Mouse (Mus musculus): Measurements from ENCODE around the gene Gm38392. TPM values are rescaled to one million over a fixed set of nuclear protein-coding genes. Genes with fewer than 3 reads are reported as not detected.

The Gm38392 gene
- polyA plus RNA-seq, 1 experiment, result 0.22 TPM

GRCm38 (mm10) chr3:88220842-88221241 lies 66.2 kb downstream of the Gm38392 start:
- TF ChIP-seq CTCF (conservative IDR thresholded peaks at IDR 0.05; ENCODE audit: insufficient read depth, insufficient read length, low read depth, low read length) (peak; percentile 39; the same call in 1 of the 2 replicates), POLR2A (IDR thresholded peaks at IDR 0.05; ENCODE audit: low read depth, low read length) (no peak)
- Histone ChIP-seq H3K4me3 (ENCODE audit: insufficient read depth, low read depth, low read length) (no peak overlapping the region), H3K27me3 (replicated peaks; ENCODE audit: control insufficient read depth, insufficient read depth, low read length) (peaks cover 2% of the 10 kb centered on the region; the same call in 1 of the 2 replicates), H3K4me1 (ENCODE audit: control insufficient read depth, insufficient read depth, low read length) (no peaks in the 10 kb centered on the region), H3K36me3 (ENCODE audit: control insufficient read depth, insufficient read depth, low read length) (no peaks in the 10 kb centered on the region), H3K27ac (ENCODE audit: insufficient read depth, low read depth, low read length) (no peak overlapping the region)
- peak; percentile 64 for DNase-seq
- 2% methylated on average over 6 of the region's 6 CpGs for WGBS

- H3K27me3 ChIP-seq (replicated peaks; ENCODE audit: control insufficient read depth, insufficient read depth, low read length), result peaks cover 2% of the 10 kb centered on the region
- H3K27ac ChIP-seq (ENCODE audit: insufficient read depth, low read depth, low read length), result no peak overlapping the region
- H3K36me3 ChIP-seq (ENCODE audit: control insufficient read depth, insufficient read depth, low read length), result no peaks in the 10 kb centered on the region
- DNase-seq, result no peak
- TF ChIP-seq CTCF (conservative IDR thresholded peaks at IDR 0.05; ENCODE audit: insufficient read depth, insufficient read length, low read depth, low read length), result no peak
- TF ChIP-seq POLR2A (IDR thresholded peaks at IDR 0.05; ENCODE audit: low read depth, low read length), result no peak
- no peak overlapping the region for H3K4me3 ChIP-seq (ENCODE audit: insufficient read depth, low read depth, low read length)
- H3K4me1 ChIP-seq (ENCODE audit: control insufficient read depth, insufficient read depth, low read length), result no peaks in the 10 kb centered on the region
- WGBS, result 14% methylated on average over 9 of the region's 9 CpGs
Measured at GRCm38 (mm10) chr3:88219940-88220339, 67.1 kb downstream of the Gm38392 start.

GRCm38 (mm10) chr3:88217679-88218078 lies 69.3 kb downstream of the Gm38392 start:
- WGBS, result 26% methylated on average over 2 of the region's 2 CpGs
- TF ChIP-seq CTCF (conservative IDR thresholded peaks at IDR 0.05; ENCODE audit: insufficient read depth, insufficient read length, low read depth, low read length) (no peak), POLR2A (IDR thresholded peaks at IDR 0.05; ENCODE audit: low read depth, low read length) (no peak)
- Histone ChIP-seq H3K27me3 (replicated peaks; ENCODE audit: control insufficient read depth, insufficient read depth, low read length) (peaks cover 8% of the 10 kb centered on the region), H3K4me1 (ENCODE audit: control insufficient read depth, insufficient read depth, low read length) (no peaks in the 10 kb centered on the region), H3K4me3 (ENCODE audit: insufficient read depth, low read depth, low read length) (no peak overlapping the region), H3K36me3 (ENCODE audit: control insufficient read depth, insufficient read depth, low read length) (no peaks in the 10 kb centered on the region), H3K27ac (ENCODE audit: insufficient read depth, low read depth, low read length) (no peak overlapping the region)
- no peak for DNase-seq

GRCm38 (mm10) chr3:88216534-88217326 lies 70.3 kb downstream of the Gm38392 start:
- TF ChIP-seq CTCF (conservative IDR thresholded peaks at IDR 0.05; ENCODE audit: insufficient read depth, insufficient read length, low read depth, low read length) (no peak), POLR2A (IDR thresholded peaks at IDR 0.05; ENCODE audit: low read depth, low read length) (no peak)
- WGBS, result 28% methylated on average over 7 of the region's 7 CpGs
- H3K4me3 ChIP-seq (ENCODE audit: insufficient read depth, low read depth, low read length), result no peak overlapping the region
- no peaks in the 10 kb centered on the region for H3K36me3 ChIP-seq (ENCODE audit: control insufficient read depth, insufficient read depth, low read length)
- H3K4me1 ChIP-seq (ENCODE audit: control insufficient read depth, insufficient read depth, low read length), result no peaks in the 10 kb centered on the region
- H3K27me3 ChIP-seq (replicated peaks; ENCODE audit: control insufficient read depth, insufficient read depth, low read length), result peaks cover 8% of the 10 kb centered on the region
- H3K27ac ChIP-seq (ENCODE audit: insufficient read depth, low read depth, low read length), result no peak overlapping the region
- DNase-seq, result no peak

- WGBS, result 14% methylated on average over 6 of the region's 6 CpGs
- TF ChIP-seq CTCF (conservative IDR thresholded peaks at IDR 0.05; ENCODE audit: insufficient read depth, insufficient read length, low read depth, low read length) (no peak), POLR2A (IDR thresholded peaks at IDR 0.05; ENCODE audit: low read depth, low read length) (no peak)
- H3K36me3 ChIP-seq (ENCODE audit: control insufficient read depth, insufficient read depth, low read length), result no peaks in the 10 kb centered on the region
- H3K4me3 ChIP-seq (ENCODE audit: insufficient read depth, low read depth, low read length), result no peak overlapping the region
- H3K4me1 ChIP-seq (ENCODE audit: control insufficient read depth, insufficient read depth, low read length), result no peaks in the 10 kb centered on the region
- no peak for DNase-seq
- peaks cover 8% of the 10 kb centered on the region for H3K27me3 ChIP-seq (replicated peaks; ENCODE audit: control insufficient read depth, insufficient read depth, low read length)
- no peak overlapping the region for H3K27ac ChIP-seq (ENCODE audit: insufficient read depth, low read depth, low read length)
Measured at GRCm38 (mm10) chr3:88216116-88216515, 70.9 kb downstream of the Gm38392 start.

- peak overlapping the region; percentile 29 for H3K4me3 ChIP-seq (ENCODE audit: insufficient read depth, low read depth, low read length)
- H3K27me3 ChIP-seq (replicated peaks; ENCODE audit: control insufficient read depth, insufficient read depth, low read length), result peaks cover 8% of the 10 kb centered on the region
- no peak for TF ChIP-seq CTCF (conservative IDR thresholded peaks at IDR 0.05; ENCODE audit: insufficient read depth, insufficient read length, low read depth, low read length)
- no peak for TF ChIP-seq POLR2A (IDR thresholded peaks at IDR 0.05; ENCODE audit: low read depth, low read length)
- DNase-seq, result no peak
- no peaks in the 10 kb centered on the region for H3K4me1 ChIP-seq (ENCODE audit: control insufficient read depth, insufficient read depth, low read length)
- no peaks in the 10 kb centered on the region for H3K36me3 ChIP-seq (ENCODE audit: control insufficient read depth, insufficient read depth, low read length)
- no peak overlapping the region for H3K27ac ChIP-seq (ENCODE audit: insufficient read depth, low read depth, low read length)
- WGBS, result 2% methylated on average over 23 of the region's 23 CpGs
Measured at GRCm38 (mm10) chr3:88215553-88216004, 71.4 kb downstream of the Gm38392 start.

- Histone ChIP-seq H3K4me1 (ENCODE audit: control insufficient read depth, insufficient read depth, low read length) (no peaks in the 10 kb centered on the region), H3K27me3 (replicated peaks; ENCODE audit: control insufficient read depth, insufficient read depth, low read length) (peaks cover 8% of the 10 kb centered on the region), H3K4me3 (ENCODE audit: insufficient read depth, low read depth, low read length) (peak overlapping the region; percentile 29), H3K27ac (ENCODE audit: insufficient read depth, low read depth, low read length) (no peak overlapping the region), H3K36me3 (ENCODE audit: control insufficient read depth, insufficient read depth, low read length) (no peaks in the 10 kb centered on the region)
- WGBS, result 2% methylated on average over 48 of the region's 48 CpGs
- no peak for DNase-seq
- TF ChIP-seq POLR2A (IDR thresholded peaks at IDR 0.05; ENCODE audit: low read depth, low read length) (no peak), CTCF (conservative IDR thresholded peaks at IDR 0.05; ENCODE audit: insufficient read depth, insufficient read length, low read depth, low read length) (no peak)
Measured at GRCm38 (mm10) chr3:88214971-88215552, 71.9 kb downstream of the Gm38392 start.

Data from kidney, adult 2 months (tissue).